ENCODE assay signal across 25 mouse cellular contexts in genomic region chr11:111599456-111599855, GRCm38 (mm10).
"Had no signal": no experiment of that assay in that cellular context is flagged by ENCODE, and none has a peak within 500 bp of the region (broad histone marks: within the 10 kb centered on the region; RNA-seq: fewer than 3 reads in every experiment).

No protein-coding gene starts in this region.

- H3K9me3 ChIP-seq: heart, embryonic 10.5 days; heart, embryonic 12.5 days; hindbrain, embryonic 10.5 days; hindbrain, embryonic 12.5 days; limb, embryonic 13.5 days; limb, embryonic 15.5 days; liver, embryonic 13.5 days; liver, embryonic 15.5 days had no signal

- H3K27ac ChIP-seq: gastrocnemius, adult 2 months; heart, embryonic 10.5 days; hindbrain, embryonic 10.5 days; hindbrain, embryonic 12.5 days; hindbrain, embryonic 14.5 days; limb, embryonic 13.5 days; limb, embryonic 15.5 days; liver, embryonic 13.5 days; liver, embryonic 15.5 days had no signal

- ATAC-seq: forebrain, embryonic 16.5 days; hindbrain, embryonic 16.5 days; inflammation-experienced regulatory T-cells, adult 6 months had no signal

- H3K4me1 ChIP-seq: heart, embryonic 10.5 days; heart, embryonic 12.5 days; hindbrain, embryonic 10.5 days; hindbrain, embryonic 12.5 days; limb, embryonic 13.5 days; limb, embryonic 15.5 days; liver, embryonic 13.5 days; liver, embryonic 15.5 days had no signal

- H3K9ac ChIP-seq: heart, embryonic 12.5 days; hindbrain, embryonic 12.5 days; hindbrain, embryonic 14.5 days; limb, embryonic 13.5 days; limb, embryonic 15.5 days; liver, embryonic 13.5 days; liver, embryonic 15.5 days had no signal

- H3K4me2 ChIP-seq: heart, embryonic 12.5 days; hindbrain, embryonic 12.5 days; hindbrain, embryonic 14.5 days; limb, embryonic 13.5 days; limb, embryonic 15.5 days; liver, embryonic 13.5 days; liver, embryonic 15.5 days had no signal

- H3K36me3 ChIP-seq: heart, embryonic 10.5 days; heart, embryonic 12.5 days; hindbrain, embryonic 10.5 days; hindbrain, embryonic 12.5 days; limb, embryonic 13.5 days; limb, embryonic 15.5 days; liver, embryonic 13.5 days; liver, embryonic 15.5 days had no signal

- DNase-seq: gastrocnemius, adult 2 months; gastrocnemius, postnatal 10 days; gastrocnemius, postnatal 25 days; heart, adult 18-20 months; heart, postnatal 10 days; heart, postnatal 4 days; kidney, adult 11 months; kidney, adult 8-10 months; kidney, postnatal 14 days; kidney, postnatal 36 days; layer of hippocampus, adult 9-11 months; layer of hippocampus, postnatal 36 days; left cerebral cortex, postnatal 4 days; liver, embryonic 13.5 days had no signal

- H3K27me3 ChIP-seq: heart, embryonic 12.5 days; hindbrain, embryonic 12.5 days; limb, embryonic 13.5 days; limb, embryonic 15.5 days; liver, embryonic 13.5 days; liver, embryonic 15.5 days had no signal

- H3K4me3 ChIP-seq: gastrocnemius, adult 2 months; heart, embryonic 10.5 days; heart, embryonic 12.5 days; hindbrain, embryonic 10.5 days; hindbrain, embryonic 12.5 days; limb, embryonic 13.5 days; limb, embryonic 15.5 days; liver, embryonic 13.5 days; liver, embryonic 15.5 days had no signal
